Mouse (Mus musculus): ENCODE measurements around the gene Usp42. TPM values are rescaled to one million over a fixed set of nuclear protein-coding genes. Genes with fewer than 3 reads are reported as not detected.
A peak's percentile ranks its signal among the peaks of the same experiment; 100 is the strongest.

The Usp42 gene
- polyA plus RNA-seq, 1 experiment from 2014 or later, result 29.6 TPM

- WGBS, result 97% methylated on average over 7 of the region's 7 CpGs
- Histone ChIP-seq H3K4me3 (ENCODE audit: low read depth, low read length) (no peak overlapping the region), H3K9me3 (ENCODE audit: control insufficient read depth, low read length) (no peaks in the 10 kb centered on the region)
These were observed 10.1 kb downstream of the Usp42 start for GRCm38 (mm10) chr5:143721962-143722361.

GRCm38 (mm10) chr5:143712011-143712800 lies 19.9 kb downstream of the Usp42 start:
- no peak overlapping the region for H3K4me3 ChIP-seq (ENCODE audit: low read depth, low read length)
- H3K27me3 ChIP-seq (ENCODE audit: control insufficient read depth, insufficient read depth, low read length), result no peaks in the 10 kb centered on the region
- peaks cover 23% of the 10 kb centered on the region for H3K36me3 ChIP-seq (ENCODE audit: control insufficient read depth, insufficient read depth, low read length)
- DNase-seq (ENCODE audit: low spot score) (no peak), ATAC-seq (ENCODE audit: low FRiP score) (no peak)
- H3K9ac ChIP-seq (ENCODE audit: low read depth, low read length), result no peak overlapping the region
- H3K4me1 ChIP-seq (replicated peaks; ENCODE audit: control insufficient read depth, insufficient read depth, low read length), result no peaks in the 10 kb centered on the region
- H3K4me2 ChIP-seq (replicated peaks; ENCODE audit: low read depth, low read length), result no peak overlapping the region
- H3K27ac ChIP-seq (ENCODE audit: low read depth, low read length), result no peak overlapping the region
- 85% methylated on average over 14 of the region's 14 CpGs for WGBS
- no peaks in the 10 kb centered on the region for H3K9me3 ChIP-seq (ENCODE audit: control insufficient read depth, low read length)

More at GRCm38 (mm10) chr5:143721962-143722361, 10.1 kb downstream of the Usp42 start:
- DNase-seq (ENCODE audit: low spot score) (no peak), ATAC-seq (ENCODE audit: low FRiP score) (no peak)
- Histone ChIP-seq H3K4me2 (replicated peaks; ENCODE audit: low read depth, low read length) (no peak overlapping the region), H3K36me3 (ENCODE audit: control insufficient read depth, insufficient read depth, low read length) (peaks cover 13% of the 10 kb centered on the region), H3K27ac (ENCODE audit: low read depth, low read length) (no peak overlapping the region), H3K4me1 (replicated peaks; ENCODE audit: control insufficient read depth, insufficient read depth, low read length) (no peaks in the 10 kb centered on the region), H3K9ac (ENCODE audit: low read depth, low read length) (no peak overlapping the region), H3K27me3 (ENCODE audit: control insufficient read depth, insufficient read depth, low read length) (no peaks in the 10 kb centered on the region)

- Histone ChIP-seq H3K4me3 (ENCODE audit: low read depth, low read length) (no peak overlapping the region), H3K27me3 (ENCODE audit: control insufficient read depth, insufficient read depth, low read length) (no peaks in the 10 kb centered on the region)
These were observed 20.8 kb downstream of the Usp42 start for GRCm38 (mm10) chr5:143711326-143711725.

GRCm38 (mm10) chr5:143706822-143707200 lies 25.3 kb downstream of the Usp42 start:
- no peak overlapping the region for H3K9ac ChIP-seq (ENCODE audit: low read depth, low read length)
- WGBS, result 90% methylated on average over 7 of the region's 7 CpGs
- H3K27ac ChIP-seq (ENCODE audit: low read depth, low read length), result no peak overlapping the region
- no peak overlapping the region for H3K4me2 ChIP-seq (replicated peaks; ENCODE audit: low read depth, low read length)
- H3K36me3 ChIP-seq (ENCODE audit: control insufficient read depth, insufficient read depth, low read length), result no peaks in the 10 kb centered on the region
- DNase-seq (ENCODE audit: low spot score) (no peak), ATAC-seq (ENCODE audit: low FRiP score) (no peak)
- H3K4me3 ChIP-seq (ENCODE audit: low read depth, low read length), result no peak overlapping the region
- no peaks in the 10 kb centered on the region for H3K4me1 ChIP-seq (replicated peaks; ENCODE audit: control insufficient read depth, insufficient read depth, low read length)
- H3K27me3 ChIP-seq (ENCODE audit: control insufficient read depth, insufficient read depth, low read length), result no peaks in the 10 kb centered on the region
- H3K9me3 ChIP-seq (ENCODE audit: control insufficient read depth, low read length), result no peaks in the 10 kb centered on the region

More at GRCm38 (mm10) chr5:143711326-143711725, 20.8 kb downstream of the Usp42 start:
- no peaks in the 10 kb centered on the region for H3K4me1 ChIP-seq (replicated peaks; ENCODE audit: control insufficient read depth, insufficient read depth, low read length)
- no peak overlapping the region for H3K9ac ChIP-seq (ENCODE audit: low read depth, low read length)
- H3K4me2 ChIP-seq (replicated peaks; ENCODE audit: low read depth, low read length), result no peak overlapping the region
- 18% methylated on average over 7 of the region's 7 CpGs for WGBS
- peaks cover 17% of the 10 kb centered on the region for H3K36me3 ChIP-seq (ENCODE audit: control insufficient read depth, insufficient read depth, low read length)
- H3K27ac ChIP-seq (ENCODE audit: low read depth, low read length), result no peak overlapping the region
- H3K9me3 ChIP-seq (ENCODE audit: control insufficient read depth, low read length), result no peaks in the 10 kb centered on the region
- ATAC-seq (ENCODE audit: low FRiP score) (peak; percentile 43; the same call in 1 of the 2 replicates), DNase-seq (ENCODE audit: low spot score) (peak; percentile 88)

GRCm38 (mm10) chr5:143706030-143706821 lies 25.9 kb downstream of the Usp42 start:
- Histone ChIP-seq H3K36me3 (ENCODE audit: control insufficient read depth, insufficient read depth, low read length) (no peaks in the 10 kb centered on the region), H3K9ac (ENCODE audit: low read depth, low read length) (no peak overlapping the region), H3K9me3 (ENCODE audit: control insufficient read depth, low read length) (no peaks in the 10 kb centered on the region), H3K4me3 (ENCODE audit: low read depth, low read length) (no peak overlapping the region), H3K27ac (ENCODE audit: low read depth, low read length) (no peak overlapping the region), H3K4me2 (replicated peaks; ENCODE audit: low read depth, low read length) (no peak overlapping the region), H3K27me3 (ENCODE audit: control insufficient read depth, insufficient read depth, low read length) (no peaks in the 10 kb centered on the region), H3K4me1 (replicated peaks; ENCODE audit: control insufficient read depth, insufficient read depth, low read length) (no peaks in the 10 kb centered on the region)
- DNase-seq (ENCODE audit: low spot score), result no peak
- no peak for ATAC-seq (ENCODE audit: low FRiP score)
- WGBS, result 85% methylated on average over 9 of the region's 9 CpGs

GRCm38 (mm10) chr5:143705659-143705982 lies 26.5 kb downstream of the Usp42 start:
- ATAC-seq (ENCODE audit: low FRiP score) (no peak), DNase-seq (ENCODE audit: low spot score) (no peak)
- Histone ChIP-seq H3K36me3 (ENCODE audit: control insufficient read depth, insufficient read depth, low read length) (no peaks in the 10 kb centered on the region), H3K4me1 (replicated peaks; ENCODE audit: control insufficient read depth, insufficient read depth, low read length) (no peaks in the 10 kb centered on the region), H3K4me2 (replicated peaks; ENCODE audit: low read depth, low read length) (no peak overlapping the region), H3K9me3 (ENCODE audit: control insufficient read depth, low read length) (no peaks in the 10 kb centered on the region), H3K9ac (ENCODE audit: low read depth, low read length) (no peak overlapping the region), H3K4me3 (ENCODE audit: low read depth, low read length) (no peak overlapping the region), H3K27me3 (ENCODE audit: control insufficient read depth, insufficient read depth, low read length) (no peaks in the 10 kb centered on the region), H3K27ac (ENCODE audit: low read depth, low read length) (no peak overlapping the region)
- 47% methylated on average over 1 of the region's 1 CpGs for WGBS

GRCm38 (mm10) chr5:143704875-143705658 lies 27.0 kb downstream of the Usp42 start:
- no peaks in the 10 kb centered on the region for H3K36me3 ChIP-seq (ENCODE audit: control insufficient read depth, insufficient read depth, low read length)
- no peak overlapping the region for H3K4me3 ChIP-seq (ENCODE audit: low read depth, low read length)
- H3K27me3 ChIP-seq (ENCODE audit: control insufficient read depth, insufficient read depth, low read length), result no peaks in the 10 kb centered on the region
- 81% methylated on average over 13 of the region's 13 CpGs for WGBS
- ATAC-seq (ENCODE audit: low FRiP score), result no peak
- H3K4me2 ChIP-seq (replicated peaks; ENCODE audit: low read depth, low read length), result no peak overlapping the region
- DNase-seq (ENCODE audit: low spot score), result no peak
- no peaks in the 10 kb centered on the region for H3K4me1 ChIP-seq (replicated peaks; ENCODE audit: control insufficient read depth, insufficient read depth, low read length)
- H3K27ac ChIP-seq (ENCODE audit: low read depth, low read length), result no peak overlapping the region
- H3K9ac ChIP-seq (ENCODE audit: low read depth, low read length), result no peak overlapping the region
- no peaks in the 10 kb centered on the region for H3K9me3 ChIP-seq (ENCODE audit: control insufficient read depth, low read length)

GRCm38 (mm10) chr5:143701074-143701473 lies 31.0 kb downstream of the Usp42 start:
- H3K27ac ChIP-seq (ENCODE audit: low read depth, low read length), result no peak overlapping the region
- no peak overlapping the region for H3K9ac ChIP-seq (ENCODE audit: low read depth, low read length)
- H3K27me3 ChIP-seq (ENCODE audit: control insufficient read depth, insufficient read depth, low read length), result no peaks in the 10 kb centered on the region
- 85% methylated on average over 10 of the region's 10 CpGs for WGBS
- H3K4me2 ChIP-seq (replicated peaks; ENCODE audit: low read depth, low read length), result no peak overlapping the region
- H3K9me3 ChIP-seq (ENCODE audit: control insufficient read depth, low read length), result no peaks in the 10 kb centered on the region
- no peaks in the 10 kb centered on the region for H3K4me1 ChIP-seq (replicated peaks; ENCODE audit: control insufficient read depth, insufficient read depth, low read length)
- DNase-seq (ENCODE audit: low spot score) (no peak), ATAC-seq (ENCODE audit: low FRiP score) (no peak)
- no peaks in the 10 kb centered on the region for H3K36me3 ChIP-seq (ENCODE audit: control insufficient read depth, insufficient read depth, low read length)
- no peak overlapping the region for H3K4me3 ChIP-seq (ENCODE audit: low read depth, low read length)

Data from hindbrain, embryonic 11.5 days (tissue).